11 mouse cellular contexts compared by ENCODE assay signal in the genomic region with DNA sequence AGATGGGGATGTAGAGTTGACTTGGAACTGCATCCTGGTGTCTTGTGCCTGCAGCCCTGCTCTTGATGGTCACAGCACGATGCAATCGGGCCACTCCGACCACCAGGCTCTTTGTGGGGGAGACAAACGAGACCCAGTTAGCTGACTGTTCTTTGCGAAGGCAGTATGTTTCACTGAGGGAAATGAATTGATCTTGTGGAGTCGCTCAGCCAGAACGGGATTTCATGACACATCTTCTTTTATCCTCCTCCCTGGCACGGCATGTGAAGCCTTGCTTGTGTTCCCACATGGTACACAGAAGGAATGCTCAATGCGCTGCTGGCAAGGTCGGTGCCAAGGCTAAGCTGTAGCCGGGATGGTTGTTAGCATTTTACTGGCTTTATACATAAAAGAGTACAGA.
DNase-seq lines count a peak whose midpoint lies in the region; ATAC-seq lines count a peak whose summit lies in the region.
"Had no signal": no experiment of that assay in that cellular context is flagged by ENCODE, and none has a peak within 500 bp of the region (broad histone marks: within the 10 kb centered on the region; RNA-seq: fewer than 3 reads in every experiment).

No protein-coding gene starts in this region.

- ATAC-seq in forebrain, embryonic 13.5 days, result peak; percentile 91
- peak; percentile 97 for ATAC-seq in hindbrain, embryonic 16.5 days
- peak; percentile 90 for ATAC-seq in neural tube, embryonic 14.5 days (ENCODE audit: low read depth)
- ATAC-seq in megakaryocyte-erythroid progenitor cell, adult 5-6 weeks (replicated peaks; ENCODE audit: low FRiP score, low TSS enrichment, poor library complexity, severe bottlenecking), result no peak

- no peaks in the 10 kb centered on the region for H3K36me3 ChIP-seq in forebrain, embryonic 13.5 days (ENCODE audit: poor library complexity, severe bottlenecking)
- H3K36me3 ChIP-seq in forebrain, embryonic 10.5 days (replicated peaks), result no peaks in the 10 kb centered on the region
- H3K36me3 ChIP-seq in hindbrain, embryonic 16.5 days (ENCODE audit: control insufficient read depth, insufficient read depth, low read length), result no peaks in the 10 kb centered on the region
- no peaks in the 10 kb centered on the region for H3K36me3 ChIP-seq in neural tube, embryonic 14.5 days (ENCODE audit: control insufficient read depth, insufficient read depth, low read length)
- H3K36me3 ChIP-seq: limb, embryonic 13.5 days had no signal

- DNase-seq in forebrain, embryonic 10.5 days (ENCODE audit: extremely low spot score, low spot score), result no peak
- DNase-seq in cerebellum, adult 18-20 months, result peak; percentile 28 to 51
- DNase-seq in MN1 (ENCODE audit: low spot score), result no peak
- no peak for DNase-seq in c-Kit-positive CD71-positive TER-119-positive erythroid progenitor cells, embryonic 14.5 days (ENCODE audit: low spot score)
- DNase-seq: heart, postnatal 10 days; lung, postnatal 4 days had no signal

- H3K27ac ChIP-seq in forebrain, embryonic 13.5 days, result peak overlapping the region; percentile 45; the same call in 1 of the 2 replicates
- H3K27ac ChIP-seq in forebrain, embryonic 10.5 days, result no peak overlapping the region
- H3K27ac ChIP-seq in hindbrain, embryonic 16.5 days (ENCODE audit: low read depth, low read length), result 0 out of 2 replicates have a peak overlapping the region, but pooled peaks have one; percentile 21
- peak overlapping the region; percentile 48; the same call in 1 of the 2 replicates for H3K27ac ChIP-seq in neural tube, embryonic 14.5 days (ENCODE audit: low read depth, low read length)
- H3K27ac ChIP-seq: limb, embryonic 13.5 days had no signal

- H3K4me2 ChIP-seq in forebrain, embryonic 13.5 days, result peak overlapping the region; percentile 19
- no peak overlapping the region for H3K4me2 ChIP-seq in hindbrain, embryonic 16.5 days (ENCODE audit: low read length)
- H3K4me2 ChIP-seq in neural tube, embryonic 14.5 days (ENCODE audit: low read depth, low read length), result no peak overlapping the region
- H3K4me2 ChIP-seq: limb, embryonic 13.5 days had no signal

- H3K9ac ChIP-seq in forebrain, embryonic 13.5 days, result no peak overlapping the region
- H3K9ac ChIP-seq in hindbrain, embryonic 16.5 days (ENCODE audit: low read depth, low read length), result no peak overlapping the region
- H3K9ac ChIP-seq in neural tube, embryonic 14.5 days (replicated peaks; ENCODE audit: low read depth, low read length), result no peak overlapping the region
- H3K9ac ChIP-seq: limb, embryonic 13.5 days had no signal

- WGBS in forebrain, embryonic 13.5 days, result 47% methylated on average over 11 of the region's 11 CpGs
- 86% methylated on average over 11 of the region's 11 CpGs for WGBS in forebrain, embryonic 10.5 days
- 41% methylated on average over 11 of the region's 11 CpGs for WGBS in hindbrain, embryonic 16.5 days
- WGBS in neural tube, embryonic 14.5 days, result 55% methylated on average over 11 of the region's 11 CpGs

- no peak overlapping the region for H3K4me3 ChIP-seq in forebrain, embryonic 13.5 days
- H3K4me3 ChIP-seq in forebrain, embryonic 10.5 days, result no peak overlapping the region
- H3K4me3 ChIP-seq in hindbrain, embryonic 16.5 days (ENCODE audit: low read length), result no peak overlapping the region
- H3K4me3 ChIP-seq in neural tube, embryonic 14.5 days (ENCODE audit: low read depth, low read length), result no peak overlapping the region
- H3K4me3 ChIP-seq: limb, embryonic 13.5 days had no signal

- H3K4me1 ChIP-seq in forebrain, embryonic 13.5 days, result peaks cover 11% of the 10 kb centered on the region; the same call in 1 of the 2 replicates
- H3K4me1 ChIP-seq in forebrain, embryonic 10.5 days, result 0 out of 2 replicates have a peak, but pooled peaks cover 4% of the 10 kb centered on the region
- peaks cover 2% of the 10 kb centered on the region for H3K4me1 ChIP-seq in hindbrain, embryonic 16.5 days (ENCODE audit: control insufficient read depth, insufficient read depth, low read depth, low read length)
- no peaks in the 10 kb centered on the region for H3K4me1 ChIP-seq in neural tube, embryonic 14.5 days (ENCODE audit: control insufficient read depth, insufficient read depth, low read length)

- 0 out of 2 replicates have a peak, but pooled peaks cover 10% of the 10 kb centered on the region for H3K9me3 ChIP-seq in forebrain, embryonic 13.5 days (replicated peaks)
- peaks cover 5% of the 10 kb centered on the region; the same call in 1 of the 2 replicates for H3K9me3 ChIP-seq in forebrain, embryonic 10.5 days
- H3K9me3 ChIP-seq in hindbrain, embryonic 16.5 days (ENCODE audit: control insufficient read depth, low read length), result peaks cover 2% of the 10 kb centered on the region
- H3K9me3 ChIP-seq in neural tube, embryonic 14.5 days (ENCODE audit: control insufficient read depth, low read length), result no peaks in the 10 kb centered on the region

- H3K27me3 ChIP-seq in forebrain, embryonic 13.5 days, result no peaks in the 10 kb centered on the region
- no peaks in the 10 kb centered on the region for H3K27me3 ChIP-seq in forebrain, embryonic 10.5 days (ENCODE audit: poor library complexity, severe bottlenecking)
- no peaks in the 10 kb centered on the region for H3K27me3 ChIP-seq in hindbrain, embryonic 16.5 days (replicated peaks; ENCODE audit: control insufficient read depth, insufficient read depth, low read length)
- H3K27me3 ChIP-seq in neural tube, embryonic 14.5 days (ENCODE audit: control insufficient read depth, insufficient read depth, low read length), result no peaks in the 10 kb centered on the region
- H3K27me3 ChIP-seq: limb, embryonic 13.5 days had no signal

Comparison
In these comparisons a context has a peak if more than half of its experiments do, and no peak if none do; other contexts are left out.
1. DNase-seq: peak in cerebellum, adult 18-20 months (2 of 2); none in forebrain, embryonic 10.5 days (single experiment), MN1 (single experiment) and c-Kit-positive CD71-positive TER-119-positive erythroid progenitor cells, embryonic 14.5 days (single experiment).